Mouse (Mus musculus) heart, postnatal 25 days (tissue): ENCODE data around the gene Krtap4-13. TPM values are rescaled to one million over a fixed set of nuclear protein-coding genes. Genes with fewer than 3 reads are reported as not detected.

Source experiments
- total RNA-seq, 2 experiments: library from RNA; stranded (reverse); gene quantifications; 2 replicates each; pipeline ENCODE4 v1.2.3; 2021

Krtap4-13 gene
- total RNA-seq, 2 experiments from 2014 or later, result not detected

Other genes with a start within 250 kb of the Krtap4-13 start
- gene Krtap3-1, start 243.3 kb downstream of the Krtap4-13 start, total RNA-seq, result not detected
- not detected for gene Krtap1-5, start 228.9 kb downstream of the Krtap4-13 start, total RNA-seq
- not detected for gene Krtap1-4, start 226.2 kb downstream of the Krtap4-13 start, total RNA-seq
- gene Krtap1-3, start 218.6 kb downstream of the Krtap4-13 start, total RNA-seq, result not detected
- not detected for gene Krtap9-3, start 211.8 kb downstream of the Krtap4-13 start, total RNA-seq
- not detected for gene Gm11938, start 206.6 kb downstream of the Krtap4-13 start, total RNA-seq
- not detected for gene Gm11937, start 199.7 kb downstream of the Krtap4-13 start, total RNA-seq
- gene Krtap2-4, start 195.0 kb downstream of the Krtap4-13 start, total RNA-seq, result not detected
- not detected for gene Gm11562, start 189.5 kb downstream of the Krtap4-13 start, total RNA-seq
- not detected for gene Krtap4-1, start 181.7 kb downstream of the Krtap4-13 start, total RNA-seq
- gene Krtap4-2, start 174.8 kb downstream of the Krtap4-13 start, total RNA-seq, result not detected
- gene Krtap4-7, start 165.8 kb downstream of the Krtap4-13 start, total RNA-seq, result not detected
- gene Gm11555, start 159.7 kb downstream of the Krtap4-13 start, total RNA-seq, result not detected
- not detected for gene Gm11563, start 150.9 kb downstream of the Krtap4-13 start, total RNA-seq
- gene Krtap4-6, start 143.9 kb downstream of the Krtap4-13 start, total RNA-seq, result not detected
- gene Gm14190, start 119.2 kb downstream of the Krtap4-13 start, total RNA-seq, result not detected
- not detected for gene Gm14180, start 75.6 kb downstream of the Krtap4-13 start, total RNA-seq
- gene Gm11595, start 37.0 kb downstream of the Krtap4-13 start, total RNA-seq, result not detected
- gene Krtap4-8, start 29.2 kb downstream of the Krtap4-13 start, total RNA-seq, result not detected
- not detected for gene Krtap4-9, start 24.7 kb downstream of the Krtap4-13 start, total RNA-seq
- gene Gm11596, start 16.4 kb downstream of the Krtap4-13 start, total RNA-seq, result not detected
- not detected for gene Gm11569, start 11.0 kb downstream of the Krtap4-13 start, total RNA-seq
- gene Gm11554, start 5.4 kb downstream of the Krtap4-13 start, total RNA-seq, result not detected
- gene Gm11564, start 5.8 kb upstream of the Krtap4-13 start, total RNA-seq, result not detected
- gene 2300003K06Rik, start 28.2 kb upstream of the Krtap4-13 start, total RNA-seq, result not detected
- gene Krtap4-16, start 41.7 kb upstream of the Krtap4-13 start, total RNA-seq, result not detected
- not detected for gene Gm11568, start 48.0 kb upstream of the Krtap4-13 start, total RNA-seq
- not detected for gene Gm11559, start 54.6 kb upstream of the Krtap4-13 start, total RNA-seq
- gene Krtap9-1, start 63.5 kb upstream of the Krtap4-13 start, total RNA-seq, result not detected
- not detected for gene Gm11567, start 69.3 kb upstream of the Krtap4-13 start, total RNA-seq
- not detected for gene Krtap31-1, start 98.0 kb upstream of the Krtap4-13 start, total RNA-seq
- gene Gm11565, start 104.9 kb upstream of the Krtap4-13 start, total RNA-seq, result not detected
- gene Krtap31-2, start 126.4 kb upstream of the Krtap4-13 start, total RNA-seq, result not detected
- not detected for gene Krtap9-5, start 138.6 kb upstream of the Krtap4-13 start, total RNA-seq
- not detected for gene Krtap29-1, start 169.2 kb upstream of the Krtap4-13 start, total RNA-seq
- gene Krtap16-1, start 176.7 kb upstream of the Krtap4-13 start, total RNA-seq, result not detected
- gene Krtap17-1, start 184.1 kb upstream of the Krtap4-13 start, total RNA-seq, result not detected
- gene Krt33a, start 206.3 kb upstream of the Krtap4-13 start, total RNA-seq, result not detected
- gene Krt33b, start 220.0 kb upstream of the Krtap4-13 start, total RNA-seq, result not detected
- not detected for gene Krt34, start 231.7 kb upstream of the Krtap4-13 start, total RNA-seq
- gene Krt31, start 240.7 kb upstream of the Krtap4-13 start, total RNA-seq, result not detected